In the genomic region with DNA sequence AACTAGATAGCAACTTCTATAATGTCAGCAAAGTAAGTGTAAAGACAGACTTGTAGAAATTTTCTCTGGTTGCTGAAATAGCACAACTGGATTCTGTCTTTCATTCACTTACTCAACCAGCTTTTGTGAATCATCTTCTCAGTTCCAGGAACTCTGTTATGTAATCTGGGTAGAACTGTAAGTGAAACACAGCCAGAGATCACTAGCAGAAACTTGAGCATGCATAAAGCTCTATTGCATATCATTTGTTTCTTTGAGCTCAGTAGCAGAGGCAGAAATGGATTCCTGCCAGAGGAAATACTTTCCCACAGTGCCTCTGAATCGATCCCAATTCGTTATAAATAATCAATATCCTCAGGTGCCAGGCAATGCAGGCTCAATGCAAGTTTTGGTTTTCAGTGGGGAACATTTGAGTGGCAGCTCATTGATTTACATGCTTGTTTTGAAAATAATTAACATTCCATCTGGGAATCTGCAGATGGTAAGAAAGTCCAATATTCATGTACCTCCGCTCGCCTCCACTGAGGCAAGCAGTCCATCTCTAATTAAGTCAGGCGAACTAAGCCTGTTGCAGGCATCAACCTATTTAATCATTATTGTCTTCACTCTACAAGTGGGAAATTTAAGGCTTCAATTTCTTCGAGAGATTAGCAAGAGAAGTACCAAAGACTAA, we compare ENCODE assay signal across 18 mouse cellular contexts.
DNase-seq lines count a peak whose midpoint lies in the region; ATAC-seq and TF ChIP-seq lines count a peak whose summit lies in the region.
"Had no signal": no experiment of that assay in that cellular context is flagged by ENCODE, and none has a peak within 500 bp of the region (broad histone marks: within the 10 kb centered on the region; RNA-seq: fewer than 3 reads in every experiment).

No protein-coding gene starts in this region.

- ATAC-seq in forebrain, embryonic 14.5 days = no peak
- ATAC-seq in forebrain, embryonic 13.5 days = no peak
- 0 out of 2 replicates have a peak, but pooled peaks have one; percentile 27 for ATAC-seq in midbrain, embryonic 11.5 days (ENCODE audit: low FRiP score)
- no peak for ATAC-seq in midbrain, embryonic 13.5 days
- no peak for ATAC-seq in hindbrain, embryonic 12.5 days (ENCODE audit: low FRiP score)
- ATAC-seq: intestine, embryonic 16.5 days had no signal

- no peaks in the 10 kb centered on the region for H3K36me3 ChIP-seq in forebrain, embryonic 14.5 days (ENCODE audit: control insufficient read depth, insufficient read depth, low read length)
- H3K36me3 ChIP-seq in forebrain, embryonic 13.5 days (ENCODE audit: poor library complexity, severe bottlenecking) = no peaks in the 10 kb centered on the region
- no peaks in the 10 kb centered on the region for H3K36me3 ChIP-seq in midbrain, embryonic 11.5 days (ENCODE audit: control insufficient read depth, insufficient read depth, low read length)
- H3K36me3 ChIP-seq in midbrain, embryonic 13.5 days = no peaks in the 10 kb centered on the region
- no peaks in the 10 kb centered on the region for H3K36me3 ChIP-seq in hindbrain, embryonic 12.5 days
- H3K36me3 ChIP-seq: embryonic facial prominence, embryonic 12.5 days; neural tube, embryonic 15.5 days had no signal

- no peaks in the 10 kb centered on the region for H3K4me1 ChIP-seq in forebrain, embryonic 14.5 days (ENCODE audit: control insufficient read depth, insufficient read depth, low read length)
- no peaks in the 10 kb centered on the region for H3K4me1 ChIP-seq in forebrain, embryonic 13.5 days
- no peaks in the 10 kb centered on the region for H3K4me1 ChIP-seq in midbrain, embryonic 11.5 days (ENCODE audit: control insufficient read depth, insufficient read depth, low read length)
- H3K4me1 ChIP-seq in midbrain, embryonic 13.5 days (replicated peaks) = no peaks in the 10 kb centered on the region
- no peaks in the 10 kb centered on the region for H3K4me1 ChIP-seq in hindbrain, embryonic 12.5 days
- H3K4me1 ChIP-seq: embryonic facial prominence, embryonic 12.5 days; neural tube, embryonic 15.5 days had no signal

- intact Hi-C loops in gastrocnemius, adult 2 months (cut with DNase I) = no loop called here

- no peak overlapping the region for H3K4me2 ChIP-seq in forebrain, embryonic 14.5 days (ENCODE audit: low read length)
- no peak overlapping the region for H3K4me2 ChIP-seq in forebrain, embryonic 13.5 days
- no peak overlapping the region for H3K4me2 ChIP-seq in midbrain, embryonic 11.5 days
- no peak overlapping the region for H3K4me2 ChIP-seq in midbrain, embryonic 13.5 days (replicated peaks)
- H3K4me2 ChIP-seq in hindbrain, embryonic 12.5 days (replicated peaks) = no peak overlapping the region
- H3K4me2 ChIP-seq: embryonic facial prominence, embryonic 12.5 days; hindbrain, embryonic 14.5 days; neural tube, embryonic 15.5 days had no signal

- 70% methylated on average over 6 of the region's 6 CpGs for WGBS in forebrain, embryonic 14.5 days
- WGBS in forebrain, embryonic 13.5 days = 77% methylated on average over 6 of the region's 6 CpGs
- WGBS in midbrain, embryonic 11.5 days = 79% methylated on average over 6 of the region's 6 CpGs
- 73% methylated on average over 6 of the region's 6 CpGs for WGBS in midbrain, embryonic 13.5 days
- 84% methylated on average over 6 of the region's 6 CpGs for WGBS in hindbrain, embryonic 12.5 days

- no peak overlapping the region for H3K27ac ChIP-seq in forebrain, embryonic 14.5 days (ENCODE audit: low read depth, low read length)
- no peak overlapping the region for H3K27ac ChIP-seq in forebrain, embryonic 13.5 days
- no peak overlapping the region for H3K27ac ChIP-seq in midbrain, embryonic 11.5 days (ENCODE audit: low read depth, low read length)
- H3K27ac ChIP-seq in midbrain, embryonic 13.5 days = no peak overlapping the region
- no peak overlapping the region for H3K27ac ChIP-seq in hindbrain, embryonic 12.5 days
- no peak overlapping the region for H3K27ac ChIP-seq in gastrocnemius, adult 2 months
- H3K27ac ChIP-seq: embryonic facial prominence, embryonic 12.5 days; heart, adult 2 months; hindbrain, embryonic 14.5 days; neural tube, embryonic 15.5 days had no signal

- peak; percentile 1 for DNase-seq in forebrain, embryonic 14.5 days (ENCODE audit: low spot score)
- peak; percentile 11 to 39 for DNase-seq in kidney, postnatal 36 days
- no peak for DNase-seq in kidney, postnatal 25 days
- no peak for DNase-seq in midbrain, embryonic 11.5 days (ENCODE audit: low spot score, missing footprints)
- no peak for DNase-seq in gastrocnemius, adult 2 months
- DNase-seq: cerebellum, adult 11-12 months; heart, adult 2 months; layer of hippocampus, adult 9-11 months; liver; thymus, adult 2 months had no signal

- no peaks in the 10 kb centered on the region for H3K9me3 ChIP-seq in forebrain, embryonic 14.5 days (replicated peaks; ENCODE audit: control insufficient read depth, low read length)
- no peaks in the 10 kb centered on the region for H3K9me3 ChIP-seq in forebrain, embryonic 13.5 days (replicated peaks)
- H3K9me3 ChIP-seq in midbrain, embryonic 11.5 days (ENCODE audit: control insufficient read depth, low read length) = no peaks in the 10 kb centered on the region; the same call in 1 of the 2 replicates
- H3K9me3 ChIP-seq in midbrain, embryonic 13.5 days = 0 out of 2 replicates have a peak, but pooled peaks cover 3% of the 10 kb centered on the region
- H3K9me3 ChIP-seq in hindbrain, embryonic 12.5 days (replicated peaks) = no peaks in the 10 kb centered on the region; the same call in 1 of the 2 replicates
- H3K9me3 ChIP-seq: embryonic facial prominence, embryonic 12.5 days; neural tube, embryonic 15.5 days had no signal

- no peak overlapping the region for H3K9ac ChIP-seq in forebrain, embryonic 14.5 days (ENCODE audit: low read length)
- H3K9ac ChIP-seq in forebrain, embryonic 13.5 days = no peak overlapping the region
- H3K9ac ChIP-seq in midbrain, embryonic 11.5 days (ENCODE audit: low read length) = no peak overlapping the region
- no peak overlapping the region for H3K9ac ChIP-seq in midbrain, embryonic 13.5 days (replicated peaks)
- no peak overlapping the region for H3K9ac ChIP-seq in hindbrain, embryonic 12.5 days
- H3K9ac ChIP-seq: embryonic facial prominence, embryonic 12.5 days; hindbrain, embryonic 14.5 days; neural tube, embryonic 15.5 days had no signal

- H3K27me3 ChIP-seq in forebrain, embryonic 14.5 days (replicated peaks; ENCODE audit: control insufficient read depth, insufficient read depth, low read length) = no peaks in the 10 kb centered on the region
- H3K27me3 ChIP-seq in forebrain, embryonic 13.5 days = no peaks in the 10 kb centered on the region
- no peaks in the 10 kb centered on the region for H3K27me3 ChIP-seq in midbrain, embryonic 11.5 days (ENCODE audit: control insufficient read depth, insufficient read depth, low read length)
- H3K27me3 ChIP-seq in midbrain, embryonic 13.5 days = no peaks in the 10 kb centered on the region
- no peaks in the 10 kb centered on the region for H3K27me3 ChIP-seq in hindbrain, embryonic 12.5 days
- H3K27me3 ChIP-seq: CH12.LX; embryonic facial prominence, embryonic 12.5 days; neural tube, embryonic 15.5 days had no signal

- H3K4me3 ChIP-seq in forebrain, embryonic 14.5 days (ENCODE audit: low read depth, low read length) = no peak overlapping the region
- H3K4me3 ChIP-seq in forebrain, embryonic 13.5 days = no peak overlapping the region
- H3K4me3 ChIP-seq in midbrain, embryonic 11.5 days (ENCODE audit: low read depth, low read length) = no peak overlapping the region
- no peak overlapping the region for H3K4me3 ChIP-seq in midbrain, embryonic 13.5 days (replicated peaks)
- H3K4me3 ChIP-seq in hindbrain, embryonic 12.5 days = no peak overlapping the region
- H3K4me3 ChIP-seq in gastrocnemius, adult 2 months = no peak overlapping the region
- H3K4me3 ChIP-seq: embryonic facial prominence, embryonic 12.5 days; heart, adult 2 months; neural tube, embryonic 15.5 days had no signal

- no peak for TF ChIP-seq CTCF in gastrocnemius, adult 2 months (IDR thresholded peaks at IDR 0.05)

Comparison
In these comparisons a context has a peak if more than half of its experiments do, and no peak if none do; other contexts are left out.
1. DNase-seq: peak in forebrain, embryonic 14.5 days (single experiment) and kidney, postnatal 36 days (2 of 2); none in kidney, postnatal 25 days (0 of 2), midbrain, embryonic 11.5 days (single experiment) and gastrocnemius, adult 2 months (single experiment).